Mouse (Mus musculus) activated CD4-positive, CD25-positive, alpha-beta regulatory T cell, adult 9 weeks (primary cell): Measurements from ENCODE around the gene Hmgcr. TPM values are rescaled to one million over a fixed set of nuclear protein-coding genes. Genes with fewer than 3 reads are reported as not detected.

Experiments
- polyA plus RNA-seq: library from polyadenylated mRNA; unstranded; fragments of 100-300 nt; shearing (Covaris generic); gene quantifications from one replicate; pipeline ENCODE4 v1.2.1, GENCODE M21; 2017

The Hmgcr gene
- 99.6 TPM for polyA plus RNA-seq

DNA sequence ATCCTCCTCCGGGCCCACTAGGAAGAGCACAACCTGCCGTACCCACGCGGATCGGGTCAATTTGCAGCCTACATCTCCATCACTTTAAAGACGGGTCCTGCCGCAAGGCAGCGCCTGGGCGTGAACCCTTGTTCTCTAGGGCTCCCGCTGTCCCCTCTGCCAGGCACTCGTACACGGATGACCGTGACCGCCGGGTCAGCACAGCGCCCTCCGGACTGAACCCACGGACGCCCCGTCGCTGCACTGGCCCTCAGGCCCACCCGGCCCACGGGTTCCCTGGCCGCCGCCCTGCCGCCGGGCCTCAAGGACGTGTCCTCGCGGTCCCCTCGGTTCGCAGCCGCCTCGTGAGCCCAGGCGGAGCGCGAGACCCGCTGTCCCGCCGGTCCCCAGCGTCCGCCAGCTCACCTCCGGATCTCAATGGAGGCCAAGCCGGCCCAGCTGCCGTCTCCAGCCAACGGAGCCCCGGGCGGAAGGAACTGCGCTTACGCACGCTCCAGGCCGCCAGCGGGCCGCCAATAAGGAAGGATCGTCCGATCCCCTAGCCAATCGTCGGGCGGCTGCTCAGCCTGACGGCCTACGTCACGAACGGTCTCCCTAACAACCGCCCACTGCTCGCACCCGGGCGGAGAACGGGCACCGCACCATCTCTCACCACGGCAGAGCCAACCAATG, at the start of gene Hmgcr:
Gene Hmgcr (minus strand): TSS at position 531 of the 672 bp plus-strand sequence.

Other genes starting within 250 kb of the Hmgcr start
- gene Ankdd1b, start 199.7 kb downstream of the Hmgcr start, polyA plus RNA-seq, result not detected
- not detected for gene Gm17622, start 180.2 kb downstream of the Hmgcr start, polyA plus RNA-seq
- 27.9 TPM for gene Polk, start 128.4 kb downstream of the Hmgcr start, polyA plus RNA-seq
- 9.0 TPM for gene Col4a3bp, start 128.3 kb downstream of the Hmgcr start, polyA plus RNA-seq
- not detected for gene Ankrd31, start 77.3 kb upstream of the Hmgcr start, polyA plus RNA-seq